Mouse (Mus musculus) hindbrain, embryonic 10.5 days (tissue): ENCODE data around the gene Cyp2d22. TPM values are rescaled to one million over a fixed set of nuclear protein-coding genes. Genes with fewer than 3 reads are reported as not detected.
"Not testable (repeated sequence)": the region's sequence is repeated elsewhere in the genome, so short reads cannot be mapped to it uniquely, and the experiment has no call there.

Experiments used
- DNase-seq: peaks from one replicate; pipeline ENCODE4 v3.0.0-alpha.2; 2017; ENCODE audit warnings: low spot score
- H3K27ac ChIP-seq: fragments of 300-500 bp; sonication (generic); 2 replicates; pipeline ENCODE4 v1.5.1; 2016; ENCODE audit warnings: mild to moderate bottlenecking, moderate library complexity
- H3K27me3 ChIP-seq: fragments of 300-500 bp; sonication (generic); 2 replicates; pipeline ENCODE4 v1.6.1; 2016; ENCODE audit warnings: mild to moderate bottlenecking; ENCODE audit not compliant: poor library complexity, insufficient read depth, severe bottlenecking
- H3K36me3 ChIP-seq: fragments of 300-500 bp; sonication (generic); 2 replicates; pipeline ENCODE4 v1.6.1; 2016; ENCODE audit warnings: mild to moderate bottlenecking, moderate library complexity
- H3K4me1 ChIP-seq: fragments of 300-500 bp; sonication (generic); replicated peaks from 2 replicates; pipeline ENCODE4 v1.6.1; 2016; ENCODE audit warnings: mild to moderate bottlenecking
- H3K4me3 ChIP-seq: fragments of 300-500 bp; sonication (generic); 2 replicates; pipeline ENCODE4 v1.5.1; 2016; ENCODE audit warnings: mild to moderate bottlenecking, moderate library complexity
- H3K9me3 ChIP-seq: fragments of 300-500 bp; sonication (generic); 2 replicates; pipeline ENCODE4 v1.6.1; 2016; ENCODE audit warnings: mild to moderate bottlenecking, moderate library complexity
- WGBS: fragments of 180-500 bp; shearing (Covaris S2); methylation state at CpG from one replicate; pipeline ENCODE4 v1.1.7; 2016; 5-methylcytosine and 5-hydroxymethylcytosine counted together
- polyA plus RNA-seq: library from polyadenylated mRNA; unstranded; fragments of >200 nt; fragmentation: Nextera tagmentation; extraction: Ambion mirVana; gene quantifications from 2 replicates; pipeline ENCODE4 v1.2.1, GENCODE M21; 2016

The Cyp2d22 gene
- polyA plus RNA-seq, 1 experiment from 2014 or later: 3.0 TPM

DNA sequence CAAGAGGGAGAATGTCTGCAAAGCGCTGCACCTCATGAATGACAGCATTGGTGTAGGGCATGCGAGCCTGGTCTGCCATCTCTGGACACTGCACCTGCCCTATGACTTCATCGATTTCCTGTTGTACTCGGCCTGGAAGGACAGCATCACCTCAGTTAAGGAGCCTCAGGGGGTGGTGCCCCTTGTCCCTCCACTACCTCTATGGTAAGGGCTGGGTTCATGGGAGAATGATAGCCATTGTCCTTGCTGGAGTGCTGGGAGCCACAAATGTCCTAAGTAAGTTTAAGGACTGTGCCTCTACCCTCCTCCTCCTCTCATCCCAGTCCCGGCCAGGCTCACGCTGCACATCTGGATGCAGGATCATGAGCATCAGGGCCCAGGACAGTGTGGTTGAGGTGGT lies 7.6 kb downstream of the Cyp2d22 start:
- 88% methylated on average over 6 of the region's 6 CpGs for WGBS
- no peaks in the 10 kb centered on the region for H3K27me3 ChIP-seq
- no peak overlapping the region for H3K4me3 ChIP-seq
- no peak overlapping the region for H3K27ac ChIP-seq
- no peaks in the 10 kb centered on the region for H3K9me3 ChIP-seq
- H3K36me3 ChIP-seq: no peaks in the 10 kb centered on the region
- H3K4me1 ChIP-seq: peaks cover 31% of the 10 kb centered on the region
- DNase-seq: no peak

DNA sequence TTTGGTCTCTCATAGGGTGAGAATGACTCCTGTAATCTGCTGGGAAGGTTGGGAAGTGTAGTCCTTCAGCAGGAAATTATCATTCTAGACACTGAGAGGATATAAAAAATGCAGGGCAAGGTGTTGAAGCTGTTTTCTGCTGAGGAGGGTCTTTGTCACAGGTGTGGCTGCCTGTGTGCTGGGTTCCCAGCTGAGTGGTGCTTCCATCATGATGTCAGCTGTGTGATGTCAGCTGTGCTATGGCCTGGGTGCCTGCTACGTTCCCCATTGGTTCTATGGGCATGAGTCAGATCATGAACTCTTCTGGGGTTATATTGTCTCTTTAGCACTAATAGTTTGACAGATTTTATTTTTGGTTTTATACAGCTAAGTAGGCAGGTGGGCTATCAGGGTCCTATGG lies 11.2 kb downstream of the Cyp2d22 start:
- Histone ChIP-seq H3K4me3 (no peak overlapping the region), H3K27ac (no peak overlapping the region), H3K36me3 (no peaks in the 10 kb centered on the region), H3K27me3 (no peaks in the 10 kb centered on the region), H3K4me1 (peaks cover 10% of the 10 kb centered on the region; the same call in 1 of the 2 replicates), H3K9me3 (no peaks in the 10 kb centered on the region)
- no peak for DNase-seq
- 88% methylated on average over 1 of the region's 1 CpGs for WGBS

DNA sequence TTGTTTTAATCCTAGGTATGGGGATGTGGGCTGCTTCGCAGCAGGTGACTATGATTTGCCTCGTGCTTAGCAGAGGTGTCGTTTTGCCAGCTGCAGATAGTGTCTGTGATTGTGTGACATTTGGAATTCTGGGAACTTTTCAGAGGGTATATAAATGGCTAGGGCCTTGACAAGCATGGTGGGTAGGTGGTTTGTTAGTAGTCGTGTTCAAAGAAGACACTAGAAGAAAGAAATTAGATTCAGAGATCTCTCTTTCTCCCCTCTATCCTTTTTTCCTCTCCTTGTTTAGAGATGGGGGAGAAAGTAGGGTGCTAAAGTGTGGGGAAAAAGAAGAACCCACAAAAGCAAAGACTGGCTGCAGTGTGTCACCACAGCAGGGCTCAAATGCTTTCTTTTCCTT lies 11.9 kb downstream of the Cyp2d22 start:
- H3K4me1 ChIP-seq: peaks cover 4% of the 10 kb centered on the region; the same call in 1 of the 2 replicates
- no peaks in the 10 kb centered on the region for H3K9me3 ChIP-seq
- WGBS: 92% methylated on average over 4 of the region's 4 CpGs
- H3K27ac ChIP-seq: no peak overlapping the region
- no peak for DNase-seq
- no peaks in the 10 kb centered on the region for H3K36me3 ChIP-seq
- no peak overlapping the region for H3K4me3 ChIP-seq
- no peaks in the 10 kb centered on the region for H3K27me3 ChIP-seq

DNA sequence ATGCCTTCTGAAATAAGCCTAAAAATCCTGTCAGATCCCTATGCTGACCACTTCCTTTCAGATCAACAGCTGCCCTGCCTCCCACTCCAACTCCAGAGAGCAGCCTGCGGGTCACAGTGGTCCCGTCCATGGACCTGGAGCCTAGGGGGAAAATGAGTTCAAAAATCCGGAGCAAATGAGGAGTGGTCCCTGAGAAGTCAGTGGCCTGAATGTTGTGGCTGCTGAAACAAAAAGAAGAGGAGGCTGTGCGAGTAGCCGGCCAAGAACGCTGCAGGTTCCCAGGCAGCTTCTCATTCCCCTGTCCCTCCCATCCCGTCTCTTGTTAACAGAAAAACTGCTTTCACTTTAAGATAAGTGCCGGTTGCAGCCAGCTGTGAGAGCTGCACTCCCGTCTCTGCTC lies 15.5 kb downstream of the Cyp2d22 start:
- not testable (repeated sequence) for H3K9me3 ChIP-seq, H3K27ac ChIP-seq, DNase-seq, H3K4me1 ChIP-seq, H3K4me3 ChIP-seq, H3K27me3 ChIP-seq, H3K36me3 ChIP-seq
- 9% methylated on average over 7 of the region's 9 CpGs for WGBS

GRCm38 (mm10) chr15:82363801-82364200 lies 16.3 kb downstream of the Cyp2d22 start:
- H3K36me3 ChIP-seq, H3K4me3 ChIP-seq, H3K9me3 ChIP-seq, DNase-seq, H3K4me1 ChIP-seq, H3K27me3 ChIP-seq, H3K27ac ChIP-seq: not testable (repeated sequence)
- WGBS: 75% methylated on average over 7 of the region's 12 CpGs

- 87% methylated on average over 4 of the region's 4 CpGs for WGBS
- no peak overlapping the region for H3K4me3 ChIP-seq
Measured at GRCm38 (mm10) chr15:82362234-82362633, 17.8 kb downstream of the Cyp2d22 start.

GRCm38 (mm10) chr15:82361459-82362018 lies 18.5 kb downstream of the Cyp2d22 start:
- Histone ChIP-seq H3K27ac (no peak overlapping the region), H3K9me3 (no peaks in the 10 kb centered on the region), H3K27me3 (no peaks in the 10 kb centered on the region), H3K4me3 (no peak overlapping the region), H3K4me1 (peaks cover 7% of the 10 kb centered on the region), H3K36me3 (no peaks in the 10 kb centered on the region)
- 80% methylated on average over 11 of the region's 11 CpGs for WGBS
- no peak for DNase-seq

More at GRCm38 (mm10) chr15:82362234-82362633, 17.8 kb downstream of the Cyp2d22 start:
- Histone ChIP-seq H3K9me3 (no peaks in the 10 kb centered on the region), H3K27ac (no peak overlapping the region), H3K27me3 (no peaks in the 10 kb centered on the region), H3K4me1 (peaks cover 7% of the 10 kb centered on the region), H3K36me3 (no peaks in the 10 kb centered on the region)
- no peak for DNase-seq

DNA sequence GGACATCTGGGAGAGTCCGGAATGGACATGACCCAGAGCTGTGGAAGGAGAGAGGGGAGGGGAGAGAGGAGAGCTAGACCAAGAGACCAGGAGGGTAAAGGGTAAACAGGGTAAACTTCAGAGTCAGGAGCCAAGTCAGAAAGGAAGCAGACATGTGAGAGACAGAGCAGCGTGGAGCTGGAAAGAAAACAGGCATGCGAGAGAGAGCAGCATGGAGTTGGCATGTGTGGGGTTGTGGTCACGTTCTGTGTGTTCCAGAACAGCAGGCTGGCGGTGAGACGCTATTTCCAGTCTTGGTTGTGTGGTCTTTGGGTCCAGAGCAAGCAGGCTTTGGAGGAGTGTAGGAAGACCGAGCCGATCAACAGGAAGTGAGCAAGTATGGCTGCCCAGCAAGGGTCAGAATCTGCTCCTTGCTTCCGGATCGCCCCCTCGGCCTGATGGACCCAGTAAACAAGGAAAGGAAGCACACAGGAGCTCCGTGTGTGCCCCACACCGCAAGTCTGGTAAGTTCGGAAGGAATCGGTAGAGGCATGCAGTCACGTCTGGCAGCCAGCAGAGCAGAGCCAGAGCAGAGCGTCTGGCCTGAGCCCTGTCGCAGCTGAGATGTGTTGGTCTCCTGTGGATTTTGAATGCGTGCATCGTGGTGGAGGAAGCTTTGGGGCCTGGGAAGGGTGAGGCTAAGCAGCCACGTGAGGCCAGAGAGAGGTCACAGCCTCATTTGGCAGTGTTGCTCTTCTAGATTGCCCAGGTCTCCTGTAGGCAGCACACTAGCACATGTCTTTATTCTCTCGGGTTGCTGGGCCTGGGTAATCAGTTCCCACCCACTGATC lies 21.4 kb downstream of the Cyp2d22 start:
- Histone ChIP-seq H3K27me3 (no peaks in the 10 kb centered on the region), H3K36me3 (no peaks in the 10 kb centered on the region), H3K4me1 (peaks cover 13% of the 10 kb centered on the region), H3K4me3 (no peak overlapping the region), H3K27ac (peak overlapping the region; percentile 59; the same call in 1 of the 2 replicates), H3K9me3 (no peaks in the 10 kb centered on the region)
- 66% methylated on average over 22 of the region's 22 CpGs for WGBS
- DNase-seq: no peak

- no peaks in the 10 kb centered on the region for H3K9me3 ChIP-seq
- H3K4me1 ChIP-seq: peaks cover 35% of the 10 kb centered on the region
- WGBS: 2% methylated on average over 57 of the region's 57 CpGs
- no peaks in the 10 kb centered on the region for H3K27me3 ChIP-seq
- H3K27ac ChIP-seq: peak within 1 kb of the TSS; percentile 96
- peaks cover 23% of the 10 kb centered on the region for H3K36me3 ChIP-seq
- DNase-seq: peak; percentile 99
- H3K4me3 ChIP-seq: peak within 1 kb of the TSS; percentile 88
Measured at GRCm38 (mm10) chr15:82354126-82354945, 25.7 kb downstream of the Cyp2d22 start, which contains the start of gene Ndufa6. TSS of gene Ndufa6 (minus strand) at chr15:82354322.

DNA sequence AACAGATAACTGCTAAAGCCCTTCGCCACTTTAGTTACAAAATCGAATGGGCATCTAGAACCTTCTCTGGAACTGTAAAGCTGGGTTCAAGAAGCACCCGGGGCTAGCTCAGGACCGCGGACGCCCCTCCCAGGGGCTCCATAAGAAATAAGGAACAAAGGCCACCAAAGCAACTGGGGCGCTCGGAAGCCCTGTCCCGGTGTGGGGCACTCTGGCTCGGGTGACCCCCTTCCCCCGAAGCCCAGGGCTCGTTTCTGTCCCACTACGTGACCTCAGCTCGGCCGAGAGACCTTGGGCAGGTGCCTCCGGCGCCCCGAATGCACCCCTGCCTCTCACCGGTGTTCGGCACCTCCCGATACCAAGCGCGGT lies 26.3 kb downstream of the Cyp2d22 start:
- DNase-seq: no peak
- H3K9me3 ChIP-seq: no peaks in the 10 kb centered on the region

GRCm38 (mm10) chr15:82353078-82353744 lies 26.8 kb downstream of the Cyp2d22 start:
- Histone ChIP-seq H3K36me3 (peaks cover 35% of the 10 kb centered on the region), H3K4me1 (peaks cover 28% of the 10 kb centered on the region), H3K4me3 (peak overlapping the region; percentile 88), H3K27ac (peak overlapping the region; percentile 96), H3K27me3 (no peaks in the 10 kb centered on the region), H3K9me3 (no peaks in the 10 kb centered on the region)
- 37% methylated on average over 14 of the region's 14 CpGs for WGBS
- DNase-seq: no peak

More for the DNA sequence above, 26.3 kb downstream of the Cyp2d22 start:
- Histone ChIP-seq H3K27ac (peak overlapping the region; percentile 96), H3K27me3 (no peaks in the 10 kb centered on the region), H3K4me1 (peaks cover 31% of the 10 kb centered on the region), H3K36me3 (peaks cover 30% of the 10 kb centered on the region), H3K4me3 (peak overlapping the region; percentile 88)
- WGBS: under 1% methylated on average over 23 of the region's 23 CpGs

DNA sequence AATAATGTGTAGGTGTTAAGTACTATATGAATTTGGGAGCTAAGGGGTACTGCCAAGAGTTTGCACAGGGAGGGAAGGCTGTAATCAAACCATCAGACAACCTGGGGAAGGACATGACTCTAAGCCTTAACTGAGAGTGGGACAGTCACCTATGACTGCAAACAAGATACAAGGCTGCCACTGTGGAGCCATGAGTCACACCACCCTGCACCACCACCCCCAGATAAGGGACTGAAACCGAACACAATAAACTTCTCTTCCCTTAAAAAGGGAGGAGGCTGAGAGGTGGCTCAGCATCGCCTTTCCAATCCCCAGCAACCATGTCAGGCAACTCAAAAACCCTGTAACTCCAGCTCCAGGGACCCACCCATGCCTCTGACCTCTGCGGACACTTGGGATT lies 28.6 kb downstream of the Cyp2d22 start:
- no peak overlapping the region for H3K27ac ChIP-seq
- 83% methylated on average over 3 of the region's 3 CpGs for WGBS
- no peaks in the 10 kb centered on the region for H3K27me3 ChIP-seq
- peaks cover 44% of the 10 kb centered on the region for H3K36me3 ChIP-seq
- H3K4me1 ChIP-seq: peaks cover 39% of the 10 kb centered on the region
- H3K9me3 ChIP-seq: no peaks in the 10 kb centered on the region
- DNase-seq: no peak
- no peak overlapping the region for H3K4me3 ChIP-seq
